Mouse (Mus musculus) forebrain, embryonic 14.5 days (tissue): Measurements from ENCODE around the gene Sgms1. TPM values are rescaled to one million over a fixed set of nuclear protein-coding genes. Genes with fewer than 3 reads are reported as not detected.

Experiments
- ATAC-seq: fragments of 200-750 bp; cut with Nextera tagmentation; 2 replicates; pipeline ENCODE4 v1.8.0; 2017; ENCODE audit warnings: mild to moderate bottlenecking, moderate library complexity
- DNase-seq: peaks from one replicate; pipeline ENCODE4 v3.0.0-alpha.2; 2015; ENCODE audit warnings: low spot score
- H3K27ac ChIP-seq: fragments of 300-500 bp; sonication (generic); 2 replicates; pipeline ENCODE4 v1.5.1; 2014; ENCODE audit warnings: low read depth, mild to moderate bottlenecking, control low read depth, low read length, moderate library complexity
- H3K27me3 ChIP-seq: fragments of 300-500 bp; sonication (generic); replicated peaks from 2 replicates; pipeline ENCODE4 v1.6.1; 2014; ENCODE audit warnings: low read length, control low read depth, mixed read lengths; ENCODE audit not compliant: control insufficient read depth, insufficient read depth
- H3K36me3 ChIP-seq: fragments of 300-500 bp; sonication (generic); 2 replicates; pipeline ENCODE4 v1.6.1; 2014; ENCODE audit warnings: low read length, control low read depth; ENCODE audit not compliant: control insufficient read depth, insufficient read depth
- H3K4me1 ChIP-seq: fragments of 300-500 bp; sonication (generic); 2 replicates; pipeline ENCODE4 v1.6.1; 2014; ENCODE audit warnings: antibody characterized with exemption, low read length, control low read depth; ENCODE audit not compliant: control insufficient read depth, insufficient read depth
- H3K4me2 ChIP-seq: fragments of 300-500 bp; sonication (generic); 2 replicates; pipeline ENCODE4 v1.6.1; 2014; ENCODE audit warnings: mild to moderate bottlenecking, control low read depth, low read length
- H3K4me3 ChIP-seq: fragments of 300-500 bp; sonication (generic); 2 replicates; pipeline ENCODE4 v1.5.1; 2014; ENCODE audit warnings: low read depth, low read length, control low read depth
- H3K9ac ChIP-seq: fragments of 300-500 bp; sonication (generic); 2 replicates; pipeline ENCODE4 v1.6.1; 2014; ENCODE audit warnings: mild to moderate bottlenecking, low read length, control low read depth, moderate library complexity
- H3K9me3 ChIP-seq: fragments of 300-500 bp; sonication (generic); replicated peaks from 2 replicates; pipeline ENCODE4 v1.6.1; 2016; ENCODE audit warnings: low read length, control low read depth, mixed read lengths; ENCODE audit not compliant: control insufficient read depth
- WGBS: fragments of 180-500 bp; shearing (Covaris S2); extraction: QIAGEN DNeasy Blood & Tissue Kit; methylation state at CpG from one replicate; pipeline ENCODE4 v1.1.7; 2014; 5-methylcytosine and 5-hydroxymethylcytosine counted together
- polyA plus RNA-seq: library from polyadenylated mRNA; unstranded; fragments of >200 nt; fragmentation: Nextera tagmentation; extraction: Ambion mirVana; gene quantifications from 2 replicates; pipeline ENCODE4 v1.2.1, GENCODE M21; 2014

Gene Sgms1
- polyA plus RNA-seq, 1 experiment from 2014 or later, result 5.9 TPM

GRCm38 (mm10) chr19:32237173-32237583 is 152.3 kb downstream of the Sgms1 start:
- H3K4me3 ChIP-seq, result no peak overlapping the region
- H3K9me3 ChIP-seq, result no peaks in the 10 kb centered on the region
- WGBS, result 80% methylated on average over 3 of the region's 3 CpGs
- no peaks in the 10 kb centered on the region for H3K4me1 ChIP-seq
- DNase-seq, result no peak
- no peak overlapping the region for H3K4me2 ChIP-seq
- H3K27ac ChIP-seq, result no peak overlapping the region
- ATAC-seq, result no peak
- no peaks in the 10 kb centered on the region for H3K27me3 ChIP-seq
- no peaks in the 10 kb centered on the region for H3K36me3 ChIP-seq
- no peak overlapping the region for H3K9ac ChIP-seq

- WGBS, result 82% methylated on average over 6 of the region's 6 CpGs
- no peaks in the 10 kb centered on the region for H3K9me3 ChIP-seq
- H3K36me3 ChIP-seq, result no peaks in the 10 kb centered on the region
- H3K4me2 ChIP-seq, result no peak overlapping the region
- no peak overlapping the region for H3K4me3 ChIP-seq
- H3K27me3 ChIP-seq, result no peaks in the 10 kb centered on the region
- H3K4me1 ChIP-seq, result no peaks in the 10 kb centered on the region
- no peak overlapping the region for H3K27ac ChIP-seq
- DNase-seq (no peak), ATAC-seq (no peak)
- no peak overlapping the region for H3K9ac ChIP-seq
Measured at GRCm38 (mm10) chr19:32234717-32235434, 154.6 kb downstream of the Sgms1 start.

GRCm38 (mm10) chr19:32231292-32231691 is 158.2 kb downstream of the Sgms1 start:
- H3K4me2 ChIP-seq, result no peak overlapping the region
- no peaks in the 10 kb centered on the region for H3K9me3 ChIP-seq
- no peak for ATAC-seq
- no peak for DNase-seq
- H3K27ac ChIP-seq, result no peak overlapping the region
- WGBS, result 77% methylated on average over 10 of the region's 10 CpGs
- H3K27me3 ChIP-seq, result no peaks in the 10 kb centered on the region
- no peak overlapping the region for H3K4me3 ChIP-seq
- no peaks in the 10 kb centered on the region for H3K4me1 ChIP-seq
- no peak overlapping the region for H3K9ac ChIP-seq
- no peaks in the 10 kb centered on the region for H3K36me3 ChIP-seq

GRCm38 (mm10) chr19:32230798-32231197 is 158.7 kb downstream of the Sgms1 start:
- H3K4me2 ChIP-seq, result no peak overlapping the region
- no peaks in the 10 kb centered on the region for H3K9me3 ChIP-seq
- H3K4me3 ChIP-seq, result no peak overlapping the region
- no peak for ATAC-seq
- no peak overlapping the region for H3K9ac ChIP-seq
- H3K36me3 ChIP-seq, result no peaks in the 10 kb centered on the region
- WGBS, result 65% methylated on average over 5 of the region's 5 CpGs
- H3K4me1 ChIP-seq, result no peaks in the 10 kb centered on the region
- H3K27me3 ChIP-seq, result no peaks in the 10 kb centered on the region
- H3K27ac ChIP-seq, result no peak overlapping the region
- DNase-seq, result no peak

- no peaks in the 10 kb centered on the region for H3K27me3 ChIP-seq
- no peaks in the 10 kb centered on the region for H3K36me3 ChIP-seq
- no peak overlapping the region for H3K4me3 ChIP-seq
- H3K4me2 ChIP-seq, result no peak overlapping the region
- no peak for DNase-seq
- no peak overlapping the region for H3K27ac ChIP-seq
- no peak overlapping the region for H3K9ac ChIP-seq
- no peaks in the 10 kb centered on the region for H3K9me3 ChIP-seq
- WGBS, result 84% methylated on average over 5 of the region's 5 CpGs
- H3K4me1 ChIP-seq, result no peaks in the 10 kb centered on the region
- ATAC-seq, result no peak
Measured at GRCm38 (mm10) chr19:32230301-32230700, 159.2 kb downstream of the Sgms1 start.

- H3K4me1 ChIP-seq, result no peaks in the 10 kb centered on the region
- no peak overlapping the region for H3K4me2 ChIP-seq
- DNase-seq (no peak), ATAC-seq (no peak)
- H3K27ac ChIP-seq, result no peak overlapping the region
- 86% methylated on average over 5 of the region's 5 CpGs for WGBS
- H3K9ac ChIP-seq, result no peak overlapping the region
- H3K27me3 ChIP-seq, result no peaks in the 10 kb centered on the region
- H3K9me3 ChIP-seq, result no peaks in the 10 kb centered on the region
- H3K36me3 ChIP-seq, result no peaks in the 10 kb centered on the region
- no peak overlapping the region for H3K4me3 ChIP-seq
Measured at GRCm38 (mm10) chr19:32229776-32230175, 159.7 kb downstream of the Sgms1 start.

- WGBS, result 93% methylated on average over 2 of the region's 2 CpGs
- DNase-seq, result no peak
- Histone ChIP-seq H3K9me3 (no peaks in the 10 kb centered on the region), H3K4me3 (no peak overlapping the region), H3K27me3 (no peaks in the 10 kb centered on the region), H3K9ac (no peak overlapping the region), H3K36me3 (no peaks in the 10 kb centered on the region), H3K27ac (no peak overlapping the region), H3K4me2 (no peak overlapping the region), H3K4me1 (no peaks in the 10 kb centered on the region)
- no peak for ATAC-seq
Measured at GRCm38 (mm10) chr19:32227175-32227574, 162.3 kb downstream of the Sgms1 start.

GRCm38 (mm10) chr19:32225097-32225490 is 164.4 kb downstream of the Sgms1 start:
- H3K9me3 ChIP-seq, result no peaks in the 10 kb centered on the region
- H3K27ac ChIP-seq, result no peak overlapping the region
- DNase-seq (no peak), ATAC-seq (no peak)
- H3K4me2 ChIP-seq, result no peak overlapping the region
- H3K27me3 ChIP-seq, result no peaks in the 10 kb centered on the region
- H3K9ac ChIP-seq, result no peak overlapping the region
- 60% methylated on average over 9 of the region's 9 CpGs for WGBS
- H3K36me3 ChIP-seq, result no peaks in the 10 kb centered on the region
- H3K4me1 ChIP-seq, result no peaks in the 10 kb centered on the region
- H3K4me3 ChIP-seq, result no peak overlapping the region

- Histone ChIP-seq H3K4me1 (no peaks in the 10 kb centered on the region), H3K4me3 (no peak overlapping the region), H3K36me3 (no peaks in the 10 kb centered on the region), H3K27ac (no peak overlapping the region), H3K4me2 (no peak overlapping the region), H3K27me3 (no peaks in the 10 kb centered on the region), H3K9ac (no peak overlapping the region), H3K9me3 (no peaks in the 10 kb centered on the region)
- DNase-seq (no peak), ATAC-seq (no peak)
- 86% methylated on average over 2 of the region's 2 CpGs for WGBS
Measured at GRCm38 (mm10) chr19:32224318-32225096, 165.0 kb downstream of the Sgms1 start.
